Mouse (Mus musculus): Measurements from ENCODE around the gene Pgam2.

DNA sequence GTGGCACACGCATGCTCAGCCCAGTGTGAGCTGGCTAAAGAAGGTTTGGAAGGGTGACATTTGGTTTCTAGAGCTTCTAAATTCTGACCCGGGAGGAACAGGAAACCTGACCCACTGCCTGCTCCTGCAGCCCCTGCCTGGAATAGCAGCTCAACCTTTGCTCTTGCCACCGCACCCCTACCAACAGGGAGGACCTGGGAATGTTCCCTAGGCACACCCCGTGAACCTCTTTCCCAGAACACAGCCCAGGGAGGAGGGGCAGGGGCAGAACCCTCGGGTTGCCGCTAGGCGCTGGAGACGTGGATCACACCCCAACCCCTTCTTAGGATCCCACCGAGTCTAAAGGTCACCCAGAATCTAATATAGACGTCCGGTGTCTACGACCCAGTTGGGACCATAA is 1.5 kb downstream of the Pgam2 start:
- TF ChIP-seq CTCF (IDR thresholded peaks at IDR 0.05; ENCODE audit: low read depth) (0 out of 2 replicates have a peak, but pooled peaks have one; percentile 5), EP300 (optimal IDR thresholded peaks at IDR 0.05) (no peak)
